In the genomic region with DNA sequence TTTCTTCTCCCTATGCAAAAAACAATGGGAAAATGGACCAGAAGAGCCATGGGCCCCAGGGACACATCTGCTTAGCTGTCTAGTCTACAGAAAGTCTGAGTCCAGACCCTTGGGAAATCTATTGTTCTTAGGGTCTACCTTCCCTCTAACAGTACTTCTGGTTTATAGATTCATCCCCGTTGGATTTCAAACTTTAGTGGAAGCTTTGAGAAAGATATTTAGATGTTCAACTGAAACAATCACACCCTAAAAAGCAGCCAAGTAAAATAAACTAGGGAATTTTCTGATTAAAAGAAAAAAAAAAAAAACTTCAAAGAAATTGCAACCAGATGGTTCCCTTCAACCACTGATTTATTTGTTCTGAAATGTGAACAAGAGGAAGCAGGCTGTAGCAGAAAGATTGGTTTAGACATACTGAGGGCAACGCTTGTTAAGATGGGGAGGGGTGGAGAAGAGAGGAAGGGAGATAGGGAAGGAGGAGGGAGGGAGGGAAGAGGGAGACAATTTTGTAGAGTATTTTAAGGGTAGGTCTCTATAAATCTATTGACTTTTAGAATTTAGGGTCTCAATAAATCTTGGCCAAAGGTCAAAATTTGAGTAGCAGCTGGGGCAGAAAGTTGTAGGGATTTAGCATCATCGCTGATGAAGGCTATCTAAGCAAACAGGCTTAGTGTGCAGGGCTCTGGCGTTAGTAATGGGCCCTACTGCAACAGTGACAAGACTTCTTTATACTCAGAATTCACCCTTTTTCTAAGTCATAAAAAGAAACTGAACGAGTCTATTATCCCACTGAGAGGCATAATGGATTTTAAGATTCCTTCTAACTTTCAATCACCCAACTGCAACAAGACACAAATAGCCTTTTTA, we compare ENCODE assay signal across 13 mouse cellular contexts.
DNase-seq lines count a peak whose midpoint lies in the region; ATAC-seq and TF ChIP-seq lines count a peak whose summit lies in the region.
"Had no signal": no experiment of that assay in that cellular context is flagged by ENCODE, and none has a peak within 500 bp of the region (broad histone marks: within the 10 kb centered on the region; RNA-seq: fewer than 3 reads in every experiment).

No protein-coding gene starts in this region.

- intact Hi-C loops in heart, postnatal 14 days (cut with DNase I), result no loop called here

- 0 out of 2 replicates have a peak, but pooled peaks cover 2% of the 10 kb centered on the region for H3K9me3 ChIP-seq in heart, embryonic 12.5 days (replicated peaks)
- no peaks in the 10 kb centered on the region; the same call in 1 of the 2 replicates for H3K9me3 ChIP-seq in lung, embryonic 14.5 days (ENCODE audit: low read depth, low read length)
- 0 out of 2 replicates have a peak, but pooled peaks cover 3% of the 10 kb centered on the region for H3K9me3 ChIP-seq in lung, postnatal 0 days (ENCODE audit: low read length)
- H3K9me3 ChIP-seq in embryonic facial prominence, embryonic 14.5 days (ENCODE audit: control insufficient read depth, low read length), result no peaks in the 10 kb centered on the region
- peaks cover 6% of the 10 kb centered on the region; the same call in 1 of the 2 replicates for H3K9me3 ChIP-seq in limb, embryonic 15.5 days
- H3K9me3 ChIP-seq in midbrain, embryonic 14.5 days (ENCODE audit: control insufficient read depth, low read length), result no peaks in the 10 kb centered on the region
- H3K9me3 ChIP-seq: midbrain, embryonic 13.5 days had no signal

- DNase-seq in heart, postnatal 14 days, result no peak
- peak; percentile 83 for DNase-seq in lung, embryonic 14.5 days
- no peak for DNase-seq in lung, postnatal 0 days (ENCODE audit: low spot score)
- peak; percentile 83 for DNase-seq in embryonic facial prominence, embryonic 14.5 days (ENCODE audit: low spot score)
- no peak for DNase-seq in midbrain, embryonic 14.5 days
- DNase-seq in layer of hippocampus, postnatal 36 days, result no peak
- DNase-seq: cerebellum, adult 8-10 months; lung, adult 2 months; thymus, postnatal 36 days had no signal

- 55% methylated on average over 5 of the region's 5 CpGs for WGBS in heart, embryonic 12.5 days
- 34% methylated on average over 5 of the region's 5 CpGs for WGBS in lung, embryonic 14.5 days
- 38% methylated on average over 5 of the region's 5 CpGs for WGBS in lung, postnatal 0 days
- WGBS in embryonic facial prominence, embryonic 14.5 days, result 34% methylated on average over 5 of the region's 5 CpGs
- 18% methylated on average over 5 of the region's 5 CpGs for WGBS in limb, embryonic 15.5 days
- 68% methylated on average over 5 of the region's 5 CpGs for WGBS in midbrain, embryonic 14.5 days

- H3K27ac ChIP-seq in heart, embryonic 12.5 days (ENCODE audit: poor library complexity, severe bottlenecking), result peak overlapping the region; percentile 94
- peak overlapping the region; percentile 80 for H3K27ac ChIP-seq in lung, embryonic 14.5 days (ENCODE audit: low read depth)
- H3K27ac ChIP-seq in lung, postnatal 0 days (ENCODE audit: low read length), result no peak overlapping the region
- H3K27ac ChIP-seq in embryonic facial prominence, embryonic 14.5 days (replicated peaks; ENCODE audit: low read depth, low read length), result peak overlapping the region; percentile 83
- H3K27ac ChIP-seq in limb, embryonic 15.5 days, result peak overlapping the region; percentile 86
- H3K27ac ChIP-seq in midbrain, embryonic 14.5 days (replicated peaks; ENCODE audit: low read depth, low read length), result no peak overlapping the region
- H3K27ac ChIP-seq: midbrain, embryonic 13.5 days had no signal

- H3K36me3 ChIP-seq in heart, embryonic 12.5 days, result no peaks in the 10 kb centered on the region
- no peaks in the 10 kb centered on the region for H3K36me3 ChIP-seq in lung, embryonic 14.5 days (ENCODE audit: insufficient read depth)
- no peaks in the 10 kb centered on the region for H3K36me3 ChIP-seq in lung, postnatal 0 days (ENCODE audit: insufficient read depth, low read length)
- H3K36me3 ChIP-seq in embryonic facial prominence, embryonic 14.5 days (ENCODE audit: control insufficient read depth, insufficient read depth, low read length), result no peaks in the 10 kb centered on the region
- H3K36me3 ChIP-seq in limb, embryonic 15.5 days, result no peaks in the 10 kb centered on the region
- H3K36me3 ChIP-seq in midbrain, embryonic 14.5 days (ENCODE audit: control insufficient read depth, insufficient read depth, low read length), result no peaks in the 10 kb centered on the region
- H3K36me3 ChIP-seq: midbrain, embryonic 13.5 days had no signal

- no peak for TF ChIP-seq EP300 in lung, postnatal 0 days (IDR thresholded peaks at IDR 0.05)

- H3K4me1 ChIP-seq in heart, embryonic 12.5 days (replicated peaks), result peaks cover 10% of the 10 kb centered on the region
- H3K4me1 ChIP-seq in lung, embryonic 14.5 days (ENCODE audit: insufficient read depth), result peaks cover 5% of the 10 kb centered on the region; the same call in 1 of the 2 replicates
- H3K4me1 ChIP-seq in lung, postnatal 0 days (ENCODE audit: insufficient read depth, low read depth, low read length), result no peaks in the 10 kb centered on the region
- peaks cover 13% of the 10 kb centered on the region for H3K4me1 ChIP-seq in embryonic facial prominence, embryonic 14.5 days (ENCODE audit: control insufficient read depth, insufficient read depth, low read length)
- peaks cover 15% of the 10 kb centered on the region for H3K4me1 ChIP-seq in limb, embryonic 15.5 days
- H3K4me1 ChIP-seq in midbrain, embryonic 14.5 days (ENCODE audit: control insufficient read depth, insufficient read depth, low read length), result no peaks in the 10 kb centered on the region
- H3K4me1 ChIP-seq: midbrain, embryonic 13.5 days had no signal

- H3K27me3 ChIP-seq in heart, embryonic 12.5 days (replicated peaks), result no peaks in the 10 kb centered on the region
- H3K27me3 ChIP-seq in lung, embryonic 14.5 days (ENCODE audit: insufficient read depth, low read length), result no peaks in the 10 kb centered on the region
- no peaks in the 10 kb centered on the region for H3K27me3 ChIP-seq in lung, postnatal 0 days (replicated peaks; ENCODE audit: insufficient read depth, low read length)
- H3K27me3 ChIP-seq in embryonic facial prominence, embryonic 14.5 days (replicated peaks; ENCODE audit: control insufficient read depth, insufficient read depth, low read length), result no peaks in the 10 kb centered on the region
- H3K27me3 ChIP-seq in limb, embryonic 15.5 days, result no peaks in the 10 kb centered on the region
- H3K27me3 ChIP-seq in midbrain, embryonic 14.5 days (ENCODE audit: control insufficient read depth, insufficient read depth, low read length), result no peaks in the 10 kb centered on the region
- H3K27me3 ChIP-seq: midbrain, embryonic 13.5 days had no signal

- H3K4me3 ChIP-seq in heart, embryonic 12.5 days, result no peak overlapping the region
- no peak overlapping the region for H3K4me3 ChIP-seq in lung, embryonic 14.5 days (ENCODE audit: low read depth, low read length)
- no peak overlapping the region for H3K4me3 ChIP-seq in lung, postnatal 0 days (ENCODE audit: low read depth, low read length)
- H3K4me3 ChIP-seq in embryonic facial prominence, embryonic 14.5 days (ENCODE audit: low read depth, low read length), result no peak overlapping the region
- no peak overlapping the region for H3K4me3 ChIP-seq in limb, embryonic 15.5 days
- no peak overlapping the region for H3K4me3 ChIP-seq in midbrain, embryonic 14.5 days (replicated peaks; ENCODE audit: low read depth, low read length)
- H3K4me3 ChIP-seq: midbrain, embryonic 13.5 days had no signal

- ATAC-seq in heart, embryonic 12.5 days (ENCODE audit: insufficient number of reproducible peaks, low FRiP score), result no peak
- peak; percentile 84 for ATAC-seq in lung, embryonic 14.5 days (ENCODE audit: insufficient read depth)
- no peak for ATAC-seq in lung, postnatal 0 days
- ATAC-seq in embryonic facial prominence, embryonic 14.5 days (ENCODE audit: low read depth), result peak; percentile 60; the same call in 1 of the 2 replicates
- 0 out of 2 replicates have a peak, but pooled peaks have one; percentile 40 for ATAC-seq in limb, embryonic 15.5 days (ENCODE audit: insufficient number of reproducible peaks, low FRiP score, low TSS enrichment, low read depth)
- no peak for ATAC-seq in midbrain, embryonic 14.5 days (ENCODE audit: low FRiP score, low TSS enrichment)
- ATAC-seq: activated CD4-positive, CD25-positive, alpha-beta regulatory T cell, adult 4 months; midbrain, embryonic 13.5 days had no signal

- H3K4me2 ChIP-seq in heart, embryonic 12.5 days, result no peak overlapping the region
- no peak overlapping the region for H3K4me2 ChIP-seq in lung, embryonic 14.5 days
- H3K4me2 ChIP-seq in lung, postnatal 0 days (replicated peaks; ENCODE audit: low read depth, low read length), result no peak overlapping the region
- no peak overlapping the region for H3K4me2 ChIP-seq in embryonic facial prominence, embryonic 14.5 days (ENCODE audit: low read depth, low read length)
- no peak overlapping the region for H3K4me2 ChIP-seq in limb, embryonic 15.5 days
- H3K4me2 ChIP-seq in midbrain, embryonic 14.5 days (ENCODE audit: low read length), result no peak overlapping the region
- H3K4me2 ChIP-seq: midbrain, embryonic 13.5 days had no signal

- no peak for TF ChIP-seq CTCF in lung, embryonic 14.5 days (IDR thresholded peaks at IDR 0.05; ENCODE audit: low read depth)
- TF ChIP-seq CTCF in lung, postnatal 0 days (IDR thresholded peaks at IDR 0.05), result no peak

- no peak overlapping the region for H3K9ac ChIP-seq in heart, embryonic 12.5 days
- H3K9ac ChIP-seq in lung, embryonic 14.5 days, result no peak overlapping the region
- H3K9ac ChIP-seq in lung, postnatal 0 days (replicated peaks; ENCODE audit: low read depth), result no peak overlapping the region
- no peak overlapping the region for H3K9ac ChIP-seq in embryonic facial prominence, embryonic 14.5 days (ENCODE audit: low read depth, low read length)
- H3K9ac ChIP-seq in limb, embryonic 15.5 days, result no peak overlapping the region
- no peak overlapping the region for H3K9ac ChIP-seq in midbrain, embryonic 14.5 days (replicated peaks; ENCODE audit: low read length)
- H3K9ac ChIP-seq: midbrain, embryonic 13.5 days had no signal

Comparison
In these comparisons a context has a peak if more than half of its experiments do, and no peak if none do; other contexts are left out.
1. ATAC-seq: peak in lung, embryonic 14.5 days (single experiment), embryonic facial prominence, embryonic 14.5 days (single experiment) and limb, embryonic 15.5 days (single experiment); none in heart, embryonic 12.5 days (single experiment), lung, postnatal 0 days (single experiment) and midbrain, embryonic 14.5 days (single experiment).
2. H3K27ac ChIP-seq: peak in heart, embryonic 12.5 days (single experiment), lung, embryonic 14.5 days (single experiment), embryonic facial prominence, embryonic 14.5 days (single experiment) and limb, embryonic 15.5 days (single experiment); none in lung, postnatal 0 days (single experiment) and midbrain, embryonic 14.5 days (single experiment).
3. DNase-seq: peak in lung, embryonic 14.5 days (single experiment) and embryonic facial prominence, embryonic 14.5 days (single experiment); none in heart, postnatal 14 days (0 of 2), lung, postnatal 0 days (single experiment), midbrain, embryonic 14.5 days (single experiment) and layer of hippocampus, postnatal 36 days (0 of 2).